Mouse (Mus musculus) R1 (cell line): ENCODE results near the gene Pdcd1lg2.
"Not testable (repeated sequence)": the region's sequence is repeated elsewhere in the genome, so short reads cannot be mapped to it uniquely, and the experiment has no call there.

Experiments used
- DNase-seq: peaks from one replicate; pipeline ENCODE4 v3.0.0-alpha.2; 2018; ENCODE audit warnings: low read depth, low spot score

Pdcd1lg2 gene

DNA sequence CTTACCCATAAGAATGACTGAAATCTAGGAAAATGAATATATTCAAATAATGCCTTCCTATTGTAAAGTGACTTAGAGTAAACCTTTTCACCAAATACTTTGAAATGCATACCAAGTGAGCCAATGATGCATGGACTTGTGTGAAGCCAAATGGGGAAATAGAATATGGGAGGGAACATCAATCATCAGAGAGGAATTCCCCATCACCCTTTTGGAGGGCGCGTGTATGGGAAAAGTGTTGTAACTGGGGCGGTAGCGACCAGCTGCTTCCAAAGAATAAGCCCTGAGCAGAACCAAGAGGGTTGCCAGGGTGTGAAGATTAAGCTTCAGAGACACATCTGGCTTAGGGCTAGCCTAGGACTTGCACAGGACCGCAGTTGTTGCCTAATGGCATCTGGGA lies 27.4 kb upstream of the Pdcd1lg2 start:
- DNase-seq = no peak

DNA sequence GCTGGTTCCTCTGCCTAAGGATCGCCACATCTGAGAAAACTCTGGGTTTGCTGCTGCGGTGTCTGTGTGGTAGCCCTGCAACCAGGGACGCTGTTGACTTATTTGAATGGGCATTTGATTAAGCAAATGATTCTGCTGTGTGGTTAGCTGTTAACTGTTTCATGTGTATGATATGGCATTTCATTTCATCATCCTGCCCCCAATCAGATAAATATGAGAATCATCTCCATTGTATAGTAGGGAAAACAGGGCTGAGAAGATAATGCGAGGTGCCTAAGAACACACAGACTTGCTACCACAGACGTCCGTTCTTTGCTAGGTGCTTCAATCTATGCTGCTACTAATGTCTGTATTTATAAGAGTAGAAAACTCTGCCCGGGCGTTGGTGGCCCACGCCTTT lies 26.3 kb upstream of the Pdcd1lg2 start:
- no peak for DNase-seq

DNA sequence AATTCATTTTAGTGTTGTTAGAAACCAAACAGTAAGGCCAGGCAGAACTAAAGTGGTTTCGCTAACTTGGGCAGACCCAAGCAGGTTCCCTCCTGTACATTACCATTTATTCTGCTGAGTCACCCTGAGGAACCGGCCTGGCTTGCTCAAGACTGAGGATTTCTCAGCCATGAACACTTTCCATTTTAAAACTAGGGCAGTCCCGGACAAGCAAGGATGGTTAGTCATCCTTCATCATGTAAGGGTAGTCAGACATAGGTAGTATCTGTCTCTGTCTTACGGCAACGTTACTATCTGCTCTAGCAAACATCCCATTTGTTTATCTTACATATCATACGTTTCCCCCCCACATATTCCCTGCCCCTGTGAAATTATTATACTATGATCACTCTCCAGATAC lies 25.7 kb upstream of the Pdcd1lg2 start:
- peak; percentile 15 for DNase-seq

DNA sequence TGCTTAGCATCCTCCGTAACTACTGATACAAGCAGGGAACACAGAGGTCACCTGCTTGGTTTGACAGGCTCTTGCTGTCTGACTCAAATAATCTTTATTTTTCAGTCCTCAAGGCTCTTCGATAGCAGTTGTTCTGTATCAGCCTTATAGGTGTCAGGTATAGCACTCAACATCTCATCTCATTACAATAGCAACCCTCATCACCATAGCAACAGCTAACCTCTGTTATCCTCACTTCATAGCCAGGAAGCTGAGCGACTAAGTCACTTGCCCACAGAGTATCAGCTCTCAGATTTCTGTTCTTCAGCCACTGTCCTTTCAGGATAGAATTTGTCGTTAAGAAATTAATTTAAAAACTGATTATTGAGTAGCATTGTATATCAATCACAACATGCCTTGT lies 24.9 kb upstream of the Pdcd1lg2 start:
- DNase-seq = peak; percentile 43

DNA sequence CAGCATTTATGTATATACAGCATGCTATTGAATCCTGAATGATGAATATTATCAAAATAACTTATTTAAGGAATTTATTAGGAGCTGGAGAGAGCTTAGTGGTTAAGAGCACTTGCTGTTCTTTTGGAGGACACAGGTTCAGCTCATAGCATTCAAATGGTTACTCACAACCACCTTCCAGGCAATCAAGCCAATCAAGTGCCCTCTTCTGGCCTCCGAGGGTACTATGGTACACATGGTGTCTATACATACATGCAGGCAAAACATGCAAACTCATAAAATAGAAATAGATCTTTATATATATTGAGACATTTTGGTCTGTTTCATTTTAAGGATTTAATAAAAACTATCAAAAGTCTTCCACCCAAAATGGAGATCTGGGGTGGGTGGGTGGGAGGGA lies 21.9 kb upstream of the Pdcd1lg2 start:
- DNase-seq = no peak

DNA sequence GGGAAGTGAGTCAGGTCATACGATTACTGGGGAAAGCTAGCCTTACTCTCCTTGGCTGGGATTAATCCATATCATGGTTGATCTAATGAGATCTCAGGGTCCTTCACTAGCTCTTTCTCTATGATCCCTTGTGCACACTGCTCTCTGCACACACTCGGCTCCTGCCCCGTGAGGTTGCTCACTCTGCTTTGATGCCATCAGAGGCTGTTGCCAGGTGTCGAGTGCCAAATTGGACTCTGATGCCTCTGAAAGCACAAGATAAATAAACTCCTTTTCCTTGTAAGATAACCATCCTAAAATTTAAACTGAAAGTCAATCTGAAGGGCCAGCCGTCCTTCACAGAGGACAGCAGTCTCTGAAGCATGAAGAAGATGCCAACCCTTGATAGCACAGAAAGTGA lies 20.2 kb upstream of the Pdcd1lg2 start:
- no peak for DNase-seq

DNA sequence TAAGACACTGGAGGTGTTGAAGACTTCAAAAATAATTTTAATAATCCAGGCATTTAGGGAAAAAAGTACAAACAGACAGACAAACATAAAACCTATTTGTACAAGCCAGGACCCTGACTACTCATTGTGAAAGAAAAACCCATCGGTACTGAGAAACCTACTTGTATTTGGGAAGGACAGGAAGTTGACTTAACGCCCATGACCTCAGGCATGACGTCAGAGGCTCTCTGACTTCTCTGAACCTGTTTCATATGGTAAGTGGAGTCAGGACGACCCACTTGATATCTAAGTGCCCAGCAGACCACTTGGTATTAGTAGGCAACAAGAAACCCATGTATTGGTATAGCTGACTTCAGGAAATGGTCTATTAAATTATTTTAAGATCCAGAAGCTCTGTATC lies 19.4 kb upstream of the Pdcd1lg2 start:
- no peak for DNase-seq

DNA sequence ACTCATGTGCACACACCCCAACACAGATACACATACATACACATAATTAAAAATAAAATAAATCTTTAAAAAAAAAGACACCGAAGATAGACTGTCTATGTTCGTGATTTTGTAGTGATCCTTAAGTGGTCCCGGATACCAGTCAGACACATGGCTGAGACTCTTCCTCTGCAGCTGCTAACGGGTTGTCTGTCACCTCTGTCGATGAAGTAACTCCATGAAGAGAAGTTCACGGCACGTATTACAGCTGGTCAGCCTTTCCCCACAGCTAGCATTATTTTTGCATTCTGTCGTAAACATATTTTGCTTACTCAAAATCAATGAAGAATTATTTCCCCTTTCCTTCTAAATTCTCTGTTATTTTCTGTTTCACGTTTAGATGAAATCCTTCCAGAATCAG lies 17.4 kb upstream of the Pdcd1lg2 start:
- DNase-seq = no peak

DNA sequence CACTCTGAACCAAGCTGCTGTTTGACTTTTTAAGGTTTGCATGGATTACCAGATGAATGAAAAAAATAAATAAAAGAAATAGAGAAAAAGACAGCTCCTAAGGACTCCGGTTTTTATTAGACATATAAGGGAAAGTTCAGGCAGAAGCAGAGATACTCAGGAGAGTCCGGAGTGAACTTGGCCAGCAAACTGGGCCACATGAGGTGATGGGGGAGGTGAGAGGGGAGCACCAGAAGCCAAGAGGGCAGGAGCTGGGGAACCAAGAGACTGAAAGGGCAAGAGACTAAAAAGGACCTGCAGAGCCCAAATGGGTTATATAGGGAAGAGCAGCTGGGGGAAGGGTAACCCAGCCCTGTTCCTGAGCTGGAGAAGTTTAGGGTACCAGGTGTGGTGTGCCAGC lies 16.0 kb upstream of the Pdcd1lg2 start:
- DNase-seq = no peak

DNA sequence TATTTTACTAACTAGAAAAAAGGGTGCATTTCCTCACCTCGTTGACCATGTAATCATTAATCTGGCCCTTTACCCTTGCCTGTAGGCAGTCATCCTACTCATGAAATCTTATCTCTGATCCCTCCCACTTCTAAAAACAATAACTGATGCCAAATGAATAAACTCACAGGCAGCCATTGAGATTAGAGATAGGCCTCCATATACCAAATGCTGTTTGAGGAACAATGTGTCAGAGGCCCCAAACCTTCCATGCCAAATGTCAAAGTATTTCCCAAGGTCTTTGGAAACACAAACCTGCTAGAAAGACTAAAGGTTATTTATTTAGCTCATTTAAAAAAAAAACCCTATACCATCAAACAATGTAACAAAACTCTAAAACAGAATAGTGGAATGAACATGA lies 14.4 kb upstream of the Pdcd1lg2 start:
- DNase-seq = no peak

DNA sequence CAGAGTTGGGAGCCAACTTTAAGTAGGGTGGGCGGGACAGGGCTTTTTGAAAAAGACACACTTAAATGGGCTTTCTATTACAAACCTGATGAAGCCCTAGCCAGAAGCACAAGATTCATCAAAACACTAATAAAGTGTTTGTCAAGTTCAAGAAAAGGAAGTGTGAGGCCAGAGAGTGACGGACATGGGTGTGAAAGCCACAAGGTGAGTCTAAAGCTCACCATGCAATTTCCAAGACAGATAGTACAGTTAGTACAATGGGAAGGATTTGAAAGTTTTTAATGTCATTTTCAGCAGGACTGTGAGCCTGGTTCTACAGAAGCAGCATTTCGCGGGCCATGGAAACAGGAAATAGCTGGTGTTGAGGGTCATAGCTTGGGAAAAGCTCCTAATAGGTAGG lies 10.9 kb upstream of the Pdcd1lg2 start:
- DNase-seq = no peak

DNA sequence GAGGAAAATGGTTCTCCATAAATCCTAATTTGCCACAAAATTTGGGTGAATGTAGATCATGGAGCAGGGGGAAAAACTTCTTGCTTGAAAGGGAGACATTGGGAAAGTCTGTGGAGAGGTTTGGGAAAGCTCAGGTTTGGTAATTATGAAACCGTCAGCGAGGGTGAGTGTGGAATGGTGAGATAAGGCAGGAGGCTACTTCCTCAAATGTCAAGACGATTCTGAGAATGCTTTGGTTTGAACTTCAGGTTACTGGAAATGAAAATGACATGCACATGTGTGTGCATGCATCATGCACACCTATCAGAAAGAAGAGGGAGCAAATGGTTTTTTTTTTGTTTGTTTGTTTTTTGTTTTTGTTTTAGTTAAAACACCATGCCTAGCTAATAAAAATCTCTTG lies 10.3 kb upstream of the Pdcd1lg2 start:
- no peak for DNase-seq

DNA sequence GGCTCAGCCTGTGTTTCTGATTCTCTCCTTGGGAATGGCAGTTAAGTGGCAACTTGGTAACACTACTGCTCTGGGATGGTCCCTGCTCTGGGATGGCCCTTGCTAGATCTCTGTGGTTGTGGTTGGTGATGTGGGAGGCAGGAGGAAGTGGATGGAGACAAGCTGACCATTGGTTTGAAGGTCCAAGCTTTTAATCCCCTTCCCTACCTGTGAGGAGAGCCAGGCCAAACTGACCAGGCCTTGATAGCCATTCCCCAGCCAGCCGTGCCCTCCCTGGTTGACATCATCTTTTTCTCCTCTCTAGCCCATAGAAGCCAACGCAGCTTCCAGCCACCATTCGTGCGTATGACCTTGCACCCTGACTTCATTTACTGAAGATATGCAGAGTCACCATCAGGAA lies 8.1 kb upstream of the Pdcd1lg2 start:
- DNase-seq = no peak

DNA sequence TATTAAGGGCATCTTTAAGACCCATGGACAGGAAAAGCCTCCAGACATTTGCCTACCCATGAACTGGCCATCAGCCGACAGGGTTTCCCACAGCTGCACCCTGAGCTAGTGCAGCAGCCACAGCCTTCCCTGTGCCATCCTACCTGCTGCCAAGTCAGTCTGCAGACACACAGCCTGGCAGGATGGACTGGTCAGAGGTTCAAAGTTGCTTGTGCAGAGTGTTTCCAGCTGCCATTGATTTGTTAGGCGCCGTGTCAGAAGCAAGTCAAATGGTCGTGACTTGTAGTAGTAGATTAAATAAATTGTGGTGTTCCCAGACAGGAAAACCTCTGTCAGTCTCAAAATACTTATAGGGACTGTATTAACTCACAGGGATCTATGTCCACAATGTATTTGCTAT lies 7.5 kb upstream of the Pdcd1lg2 start:
- DNase-seq = no peak

DNA sequence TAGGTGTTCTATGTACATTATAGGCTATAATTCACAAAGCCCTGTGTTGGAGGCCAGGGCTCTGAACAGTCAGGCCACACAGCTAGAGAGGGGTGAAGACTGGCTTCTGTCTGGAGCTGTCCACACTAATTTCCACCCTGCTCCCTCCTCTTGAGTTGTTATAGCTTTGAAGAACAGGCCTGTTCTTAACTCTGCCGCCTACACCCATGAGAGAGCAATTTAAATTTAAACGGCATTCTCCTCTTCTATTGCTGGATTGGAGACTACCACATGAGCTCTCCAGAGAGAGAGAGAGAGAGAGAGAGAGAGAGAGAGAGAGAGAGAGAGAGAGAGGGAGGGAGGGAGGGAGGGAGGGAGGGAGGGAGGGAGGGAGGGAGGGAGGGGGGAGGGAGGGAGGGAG lies 5.3 kb upstream of the Pdcd1lg2 start:
- DNase-seq = no peak

DNA sequence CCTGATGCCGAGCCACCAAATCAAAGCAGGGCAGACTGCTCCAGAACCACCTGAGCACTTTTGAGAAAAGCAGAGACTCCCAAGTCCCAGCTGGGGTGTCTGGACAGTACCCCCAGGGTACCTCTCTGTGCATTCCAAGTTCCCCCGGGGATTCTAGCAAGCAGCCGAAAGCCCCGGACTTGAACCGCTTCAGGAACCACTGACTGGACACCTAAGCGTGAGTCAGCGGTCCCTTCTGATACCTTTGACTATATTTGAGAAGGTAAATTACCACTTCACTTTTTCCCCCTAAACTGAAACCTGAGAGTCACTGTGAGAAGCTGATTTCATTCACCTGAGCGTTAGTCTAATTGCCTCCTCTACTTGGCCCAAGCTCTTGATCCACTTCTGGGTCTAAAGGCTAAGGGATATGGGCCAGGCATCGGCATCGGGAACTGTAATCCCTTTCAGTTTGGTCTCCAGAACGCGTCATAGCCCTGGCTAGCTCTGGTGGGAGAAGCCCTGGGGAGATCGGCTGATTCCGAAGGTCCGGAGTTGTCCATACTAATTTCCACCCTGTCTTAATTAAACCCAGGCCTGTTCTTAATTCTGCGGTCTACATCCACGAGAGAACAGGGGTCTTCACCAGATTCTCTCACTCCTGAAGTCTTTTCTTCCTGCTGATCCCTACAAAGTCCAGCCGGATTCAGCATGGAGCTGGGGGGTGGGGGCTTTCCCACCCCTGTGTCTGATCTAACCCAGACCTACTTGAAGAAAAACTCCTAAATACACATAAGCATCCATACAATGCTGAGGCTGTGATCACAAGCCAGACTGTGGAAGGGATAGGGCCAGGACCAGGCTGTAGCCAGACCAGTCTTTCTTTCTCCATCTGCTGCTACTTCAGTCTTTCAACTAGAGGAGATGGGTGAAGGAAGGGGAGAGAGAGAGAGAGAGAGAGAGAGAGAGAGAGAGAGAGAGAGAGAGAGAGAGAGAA lies 4.4 kb upstream of the Pdcd1lg2 start:
- no peak for DNase-seq

DNA sequence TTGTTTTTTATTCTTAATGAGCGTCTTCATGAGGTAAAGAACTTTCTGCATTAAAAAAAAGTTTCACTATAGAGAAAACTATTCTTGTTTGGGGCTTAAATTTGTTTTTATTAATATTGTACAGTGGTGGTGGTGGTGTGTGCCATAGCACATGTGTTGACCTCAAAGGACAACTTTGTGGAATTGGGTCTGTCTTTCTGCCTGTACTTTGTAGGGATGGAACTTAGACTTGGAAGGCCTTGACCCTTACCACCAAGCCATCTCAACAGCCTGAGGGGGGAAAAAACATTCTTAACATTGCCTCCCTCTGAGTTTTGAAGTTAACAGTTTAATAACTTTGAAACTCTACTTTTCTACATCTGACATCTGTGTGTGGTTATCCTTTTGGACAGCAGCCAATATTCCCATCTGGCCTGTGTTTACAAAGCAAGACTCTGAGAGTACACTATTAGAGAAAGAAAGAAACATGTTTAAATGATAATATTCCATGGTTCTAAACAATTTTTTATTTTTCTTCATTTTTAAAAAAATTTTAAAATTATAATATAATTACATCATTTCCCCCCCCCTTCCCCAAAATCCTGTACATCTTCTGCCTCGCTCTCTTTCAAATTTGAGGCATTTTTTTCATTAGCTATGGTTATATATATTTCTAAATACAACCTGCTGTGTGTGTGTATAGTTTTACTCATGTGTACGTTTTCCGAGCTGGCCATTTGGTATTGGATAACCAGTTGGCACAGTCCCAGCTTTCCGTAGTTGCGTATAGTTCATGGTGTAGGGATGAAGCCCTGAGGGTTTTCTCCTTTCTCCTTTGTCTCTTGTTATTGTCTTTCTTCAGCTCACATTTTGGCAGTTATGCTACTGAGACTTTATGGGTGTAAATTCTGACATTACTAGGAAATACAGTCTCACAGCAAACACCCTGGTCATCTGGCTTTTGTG lies 2.0 kb downstream of the Pdcd1lg2 start:
- DNase-seq = no peak

DNA sequence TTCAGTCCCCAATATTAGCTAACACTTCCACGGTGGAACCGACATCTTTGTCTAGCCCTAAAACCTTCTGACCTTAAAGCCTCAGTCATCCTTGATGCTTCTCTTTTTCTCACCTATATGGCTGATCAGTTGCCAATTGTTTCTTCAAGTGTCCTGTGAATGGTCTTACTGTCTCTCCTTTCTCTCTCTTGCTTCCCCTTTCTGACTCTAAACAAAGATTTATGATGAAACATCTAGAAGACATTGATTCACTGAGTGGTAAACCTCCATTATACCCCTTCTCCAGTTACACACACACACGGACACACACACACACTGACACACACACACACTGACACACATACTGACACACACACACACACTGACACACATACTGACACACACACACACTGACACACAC lies 3.8 kb downstream of the Pdcd1lg2 start:
- no peak for DNase-seq

DNA sequence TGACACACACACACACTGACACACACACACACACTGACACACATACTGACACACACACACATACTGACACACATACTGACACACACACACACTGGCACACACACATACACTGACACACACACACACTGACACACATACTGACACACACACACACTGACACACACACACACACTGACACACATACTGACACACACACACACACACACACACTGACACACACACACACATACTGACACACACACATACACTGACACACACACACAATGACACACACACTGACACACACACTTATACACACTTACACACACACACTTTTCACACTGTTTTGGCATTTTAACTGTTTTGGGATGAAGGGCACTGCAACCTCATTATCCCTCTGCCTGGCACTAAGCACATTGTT lies 4.2 kb downstream of the Pdcd1lg2 start:
- DNase-seq = not testable (repeated sequence)

DNA sequence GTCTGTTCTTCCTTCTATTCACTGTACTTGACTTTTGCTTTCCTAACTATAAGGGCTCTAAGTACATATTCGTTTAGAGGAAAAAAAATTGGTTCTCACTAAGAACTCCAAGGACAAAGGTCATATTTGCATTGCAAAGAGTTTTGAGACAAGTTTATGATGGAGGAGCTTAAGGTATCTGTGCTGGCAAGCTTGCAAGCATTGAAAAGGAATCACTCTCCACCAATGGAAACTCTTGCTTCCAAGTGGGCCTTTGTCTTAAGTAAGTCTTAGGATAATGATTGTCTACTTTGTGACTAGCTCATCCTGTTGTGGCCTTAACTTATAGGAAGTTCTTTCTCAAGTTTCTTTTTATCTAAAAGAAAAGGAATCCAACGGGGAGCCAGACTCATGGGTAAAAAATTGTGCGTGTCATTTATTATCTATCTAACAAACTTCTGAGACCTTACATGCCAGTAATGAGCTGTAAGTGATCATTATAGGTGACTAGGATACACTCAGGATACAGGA lies 5.7 kb downstream of the Pdcd1lg2 start:
- DNase-seq = no peak

DNA sequence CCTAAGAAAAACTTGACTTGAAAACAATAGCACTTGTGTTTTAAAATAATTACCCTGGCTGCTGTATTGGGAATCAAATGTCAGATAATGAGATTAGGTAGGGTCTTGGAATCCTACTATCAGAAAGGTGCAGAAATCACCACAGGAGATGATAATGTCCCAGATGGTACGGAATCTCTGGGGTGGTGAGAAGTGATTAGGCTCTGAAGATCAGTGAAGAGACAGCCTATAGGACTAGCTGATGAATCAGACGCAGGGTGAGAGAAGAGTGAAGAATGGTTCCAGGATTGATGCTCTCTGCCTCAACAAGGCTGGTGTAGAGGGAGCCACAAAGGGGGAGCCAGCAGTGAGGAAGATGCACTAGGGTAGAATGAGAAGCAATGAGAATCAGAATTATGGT lies 6.5 kb downstream of the Pdcd1lg2 start:
- DNase-seq = no peak

DNA sequence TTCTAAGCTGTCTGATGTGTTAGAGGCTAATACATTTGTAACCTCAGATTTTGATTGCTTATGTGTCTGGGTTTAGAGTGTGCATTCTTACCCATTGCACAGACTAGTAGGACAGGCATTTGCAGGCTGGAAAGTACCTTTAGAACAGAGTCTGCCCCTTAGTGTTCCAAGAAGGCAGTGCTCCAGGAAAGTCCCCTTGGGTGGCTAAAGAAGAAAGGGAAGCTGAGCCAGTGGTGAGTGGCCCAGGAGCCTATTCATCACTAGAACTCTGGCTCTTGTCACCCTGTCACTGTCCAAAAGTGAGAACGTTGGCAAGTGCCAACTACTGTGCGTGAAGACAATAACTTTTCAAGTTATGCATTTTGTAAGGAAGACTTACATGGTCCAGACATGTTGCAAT lies 7.2 kb downstream of the Pdcd1lg2 start:
- no peak for DNase-seq
